Mouse (Mus musculus): ENCODE data around the gene Ldhb. TPM values are rescaled to one million over a fixed set of nuclear protein-coding genes. Genes with fewer than 3 reads are reported as not detected.

Ldhb gene
- total and polyA plus RNA-seq, 3 experiments, result 0.25 to 0.59 TPM; not detected in 1

DNA sequence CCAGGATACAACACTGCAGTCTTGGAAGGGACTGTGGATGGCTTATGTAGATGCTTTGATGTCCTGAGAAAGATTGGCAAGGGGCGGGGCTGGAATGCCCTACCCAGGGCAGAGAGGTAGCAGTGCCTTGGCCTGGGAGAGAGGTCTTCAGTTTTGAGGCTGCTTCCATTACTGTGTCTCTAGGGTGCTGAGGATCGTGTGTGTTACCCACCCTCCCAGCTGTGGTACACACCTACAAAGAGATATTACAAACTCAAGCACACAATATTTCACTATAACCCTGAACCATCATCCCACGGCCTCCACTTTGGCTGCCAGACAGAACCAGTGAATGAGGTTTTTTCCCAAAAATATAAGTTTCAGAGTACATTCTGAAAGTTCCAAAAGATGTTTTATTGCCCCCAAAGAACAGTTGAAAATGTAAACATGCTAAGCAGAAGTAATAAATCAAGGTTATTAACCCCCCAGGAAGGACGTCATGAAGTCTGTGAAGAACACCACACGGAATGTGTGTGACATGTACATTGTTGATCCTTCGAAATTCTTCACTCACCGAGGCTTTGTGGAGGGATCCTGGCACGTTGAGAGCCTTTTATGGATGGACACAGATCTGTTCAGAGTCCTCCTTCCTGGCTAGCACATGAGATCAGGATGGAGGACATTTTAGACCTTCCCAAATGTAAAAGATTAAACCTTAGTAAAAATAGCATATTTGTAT is 34.5 kb upstream of the Ldhb start:
- in situ Hi-C loops (cut with MboI; ENCODE audit: low pct_ligation_motif_present, low pct_unique_long_range_greater_than_20kb, low sequenced_read_pairs), result no loop called here
- dilution Hi-C loops (cut with MboI; ENCODE audit: extremely low pct_ligation_motif_present, extremely low pct_unique_long_range_greater_than_20kb, low sequenced_read_pairs), result no loop called here
- no peak overlapping the region for H3K27ac ChIP-seq (ENCODE audit: insufficient read depth, low read depth)
- no peak overlapping the region for H3K4me3 ChIP-seq (replicated peaks in 1 of 3; ENCODE audit: low read depth in 2 of 3, low read length in 2 of 3, poor library complexity in 1 of 3)
- DNase-seq (ENCODE audit: extremely low read depth), result no peak
- no peaks in the 10 kb centered on the region for H3K36me3 ChIP-seq (replicated peaks in 1 of 2; ENCODE audit: control insufficient read depth in 1 of 2, insufficient read depth in 1 of 2, low read length in 1 of 2)
- no peaks in the 10 kb centered on the region for H3K27me3 ChIP-seq (replicated peaks)
- TF ChIP-seq POLR2A (IDR thresholded peaks at IDR 0.05; ENCODE audit: low read depth, low read length) (no peak), JUND (conservative IDR thresholded peaks at IDR 0.05; ENCODE audit: low read depth, low read length) (no peak), NELFE (IDR thresholded peaks at IDR 0.05; ENCODE audit: low read depth, low read length) (no peak), CHD2 (IDR thresholded peaks at IDR 0.05; ENCODE audit: low read length) (no peak), RAD21 (IDR thresholded peaks at IDR 0.05; ENCODE audit: low read depth, low read length) (no peak), SMC3 (IDR thresholded peaks at IDR 0.05; ENCODE audit: low read depth, low read length) (no peak), MYC (IDR thresholded peaks at IDR 0.05; ENCODE audit: low read depth, low read length) (no peak), ZC3H11A (IDR thresholded peaks at IDR 0.05; ENCODE audit: low read depth, low read length) (no peak), PAX5 (IDR thresholded peaks at IDR 0.05; ENCODE audit: low read length) (no peak), UBTF (IDR thresholded peaks at IDR 0.05; ENCODE audit: low read depth, low read length) (no peak), USF2 (conservative IDR thresholded peaks at IDR 0.05; ENCODE audit: low read depth, low read length) (no peak), MXI1 (IDR thresholded peaks at IDR 0.05; ENCODE audit: low read depth, low read length) (no peak), EP300 (IDR thresholded peaks at IDR 0.05; ENCODE audit: low read length) (no peak)
- no peak overlapping the region for H3K9ac ChIP-seq (ENCODE audit: insufficient read depth, low read depth)
- no peaks in the 10 kb centered on the region for H3K4me1 ChIP-seq (ENCODE audit: control insufficient read depth in 1 of 2, insufficient read depth in 2 of 2)
- H3K4me2 ChIP-seq (ENCODE audit: insufficient read depth, low read depth, poor library complexity, severe bottlenecking), result no peak overlapping the region
- H3K9me3 ChIP-seq (replicated peaks; ENCODE audit: low read length), result no peaks in the 10 kb centered on the region
- H3K79me2 ChIP-seq (replicated peaks; ENCODE audit: control insufficient read depth, extremely low read depth, insufficient read depth, poor library complexity, severe bottlenecking), result no peaks in the 10 kb centered on the region

GRCm38 (mm10) chr6:142540561-142541160 is 32.9 kb upstream of the Ldhb start:
- Histone ChIP-seq H3K36me3 (replicated peaks in 1 of 2; ENCODE audit: control insufficient read depth in 1 of 2, insufficient read depth in 1 of 2, low read length in 1 of 2) (no peaks in the 10 kb centered on the region), H3K4me2 (ENCODE audit: insufficient read depth, low read depth, poor library complexity, severe bottlenecking) (no peak overlapping the region), H3K79me2 (replicated peaks; ENCODE audit: control insufficient read depth, extremely low read depth, insufficient read depth, poor library complexity, severe bottlenecking) (no peaks in the 10 kb centered on the region), H3K27me3 (replicated peaks) (no peaks in the 10 kb centered on the region), H3K9me3 (replicated peaks; ENCODE audit: low read length) (no peaks in the 10 kb centered on the region), H3K4me1 (ENCODE audit: control insufficient read depth in 1 of 2, insufficient read depth in 2 of 2) (no peaks in the 10 kb centered on the region), H3K27ac (ENCODE audit: insufficient read depth, low read depth) (no peak overlapping the region), H3K4me3 (replicated peaks in 1 of 3; ENCODE audit: low read depth in 2 of 3, low read length in 2 of 3, poor library complexity in 1 of 3) (no peak overlapping the region), H3K9ac (ENCODE audit: insufficient read depth, low read depth) (no peak overlapping the region)
- no peak for TF ChIP-seq MAZ (IDR thresholded peaks at IDR 0.05; ENCODE audit: low read depth, low read length)
- no peak for TF ChIP-seq NELFE (IDR thresholded peaks at IDR 0.05; ENCODE audit: low read depth, low read length)
- no peak for TF ChIP-seq ZMIZ1 (IDR thresholded peaks at IDR 0.05; ENCODE audit: low read depth, low read length)
- no peak for TF ChIP-seq MAX (IDR thresholded peaks at IDR 0.05; ENCODE audit: low read length)
- no peak for TF ChIP-seq CHD1 (IDR thresholded peaks at IDR 0.05; ENCODE audit: low read depth, low read length)
- no peak for TF ChIP-seq KAT2A (IDR thresholded peaks at IDR 0.05; ENCODE audit: insufficient replicate concordance, low read length)
- TF ChIP-seq ZKSCAN1 (IDR thresholded peaks at IDR 0.05; ENCODE audit: borderline replicate concordance, low read depth, low read length), result no peak
- no peak for TF ChIP-seq ZNF384 (IDR thresholded peaks at IDR 0.05; ENCODE audit: low read depth, low read length)
- no peak for TF ChIP-seq CHD2 (IDR thresholded peaks at IDR 0.05; ENCODE audit: low read length)
- TF ChIP-seq EP300 (IDR thresholded peaks at IDR 0.05; ENCODE audit: low read length), result no peak
- TF ChIP-seq SIN3A (IDR thresholded peaks at IDR 0.05; ENCODE audit: low read length), result no peak
- TF ChIP-seq TBP (conservative IDR thresholded peaks at IDR 0.05; ENCODE audit: low read depth, low read length), result no peak
- TF ChIP-seq MXI1 (IDR thresholded peaks at IDR 0.05; ENCODE audit: low read depth, low read length), result no peak
- TF ChIP-seq RAD21 (IDR thresholded peaks at IDR 0.05; ENCODE audit: low read depth, low read length), result no peak
- TF ChIP-seq CTCF (conservative IDR thresholded peaks at IDR 0.05 in 1 of 2, IDR thresholded peaks at IDR 0.05 in 1 of 2; ENCODE audit: low read depth in 2 of 2, low read length in 2 of 2), result no peak
- TF ChIP-seq NRF1 (IDR thresholded peaks at IDR 0.05; ENCODE audit: low read depth, low read length), result no peak
- TF ChIP-seq JUN (IDR thresholded peaks at IDR 0.05; ENCODE audit: insufficient read depth, low read depth, low read length), result no peak
- no peak for TF ChIP-seq MAFK (IDR thresholded peaks at IDR 0.05; ENCODE audit: insufficient replicate concordance, low read length)
- TF ChIP-seq PAX5 (IDR thresholded peaks at IDR 0.05; ENCODE audit: low read length), result no peak
- no peak for TF ChIP-seq E2F4 (IDR thresholded peaks at IDR 0.05; ENCODE audit: insufficient replicate concordance, low read depth, low read length)
- DNase-seq (ENCODE audit: extremely low read depth), result no peak
- dilution Hi-C loops (cut with MboI; ENCODE audit: extremely low pct_ligation_motif_present, extremely low pct_unique_long_range_greater_than_20kb, low sequenced_read_pairs), result no loop called here
- in situ Hi-C loops (cut with MboI; ENCODE audit: low pct_ligation_motif_present, low pct_unique_long_range_greater_than_20kb, low sequenced_read_pairs), result no loop called here
